Mouse (Mus musculus): ENCODE results near the gene Faap24. TPM values are rescaled to one million over a fixed set of nuclear protein-coding genes. Genes with fewer than 3 reads are reported as not detected.

The Faap24 gene
- polyA plus RNA-seq, 3 experiments from 2014 or later: 32.3 to 41.3 (median 34.6) TPM

GRCm38 (mm10) chr7:35365161-35365910, 31.3 kb downstream of the Faap24 start:
- no peak for ATAC-seq

DNA sequence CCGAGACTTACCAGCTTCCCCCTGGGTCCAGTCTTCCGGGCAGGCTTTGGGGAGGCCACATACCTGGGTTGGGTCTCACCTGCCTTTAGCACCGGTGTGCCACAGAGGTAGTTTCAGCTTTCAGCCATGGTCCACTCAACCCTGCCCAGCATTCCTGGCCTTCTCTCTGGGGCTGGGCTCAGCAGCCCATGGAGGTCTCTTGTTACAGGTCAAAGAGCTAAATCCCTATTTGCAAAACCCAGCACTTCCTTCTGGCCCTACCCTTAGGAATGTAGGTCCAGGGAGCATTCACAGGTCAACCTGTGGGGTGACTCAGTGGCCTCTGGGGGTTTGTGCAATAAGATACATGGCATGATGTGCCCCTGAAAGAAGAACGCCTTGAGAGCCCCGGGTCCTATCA, 33.8 kb downstream of the Faap24 start:
- ATAC-seq: no peak

DNA sequence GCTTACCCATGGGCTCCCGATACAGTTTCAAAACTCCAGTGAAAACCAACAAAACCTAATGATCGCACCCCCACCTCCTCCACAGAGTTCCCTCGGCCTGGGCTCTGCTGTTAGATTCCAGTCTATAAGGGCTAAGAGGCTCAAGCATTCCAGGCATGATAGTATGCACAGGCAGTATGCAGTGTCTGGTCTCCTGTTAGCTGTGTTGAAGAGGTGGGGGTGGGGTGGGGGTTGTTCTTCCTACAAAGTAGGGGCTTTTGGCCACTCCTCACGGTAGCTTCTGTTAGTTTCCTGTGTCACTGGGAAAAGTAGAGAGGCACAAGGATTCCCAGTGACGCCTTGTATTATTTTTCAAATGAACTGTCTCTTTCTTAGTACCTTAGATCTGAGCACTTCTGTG, 34.4 kb downstream of the Faap24 start:
- no peak for ATAC-seq

- no peak for ATAC-seq
These were observed 39.0 kb downstream of the Faap24 start for GRCm38 (mm10) chr7:35357621-35358020.

GRCm38 (mm10) chr7:35355303-35355872, 41.2 kb downstream of the Faap24 start:
- ATAC-seq: no peak

- no peak for ATAC-seq
These were observed 43.3 kb downstream of the Faap24 start for GRCm38 (mm10) chr7:35353306-35353705.

- ATAC-seq: no peak
These were observed 45.5 kb downstream of the Faap24 start for GRCm38 (mm10) chr7:35351155-35351554.

DNA sequence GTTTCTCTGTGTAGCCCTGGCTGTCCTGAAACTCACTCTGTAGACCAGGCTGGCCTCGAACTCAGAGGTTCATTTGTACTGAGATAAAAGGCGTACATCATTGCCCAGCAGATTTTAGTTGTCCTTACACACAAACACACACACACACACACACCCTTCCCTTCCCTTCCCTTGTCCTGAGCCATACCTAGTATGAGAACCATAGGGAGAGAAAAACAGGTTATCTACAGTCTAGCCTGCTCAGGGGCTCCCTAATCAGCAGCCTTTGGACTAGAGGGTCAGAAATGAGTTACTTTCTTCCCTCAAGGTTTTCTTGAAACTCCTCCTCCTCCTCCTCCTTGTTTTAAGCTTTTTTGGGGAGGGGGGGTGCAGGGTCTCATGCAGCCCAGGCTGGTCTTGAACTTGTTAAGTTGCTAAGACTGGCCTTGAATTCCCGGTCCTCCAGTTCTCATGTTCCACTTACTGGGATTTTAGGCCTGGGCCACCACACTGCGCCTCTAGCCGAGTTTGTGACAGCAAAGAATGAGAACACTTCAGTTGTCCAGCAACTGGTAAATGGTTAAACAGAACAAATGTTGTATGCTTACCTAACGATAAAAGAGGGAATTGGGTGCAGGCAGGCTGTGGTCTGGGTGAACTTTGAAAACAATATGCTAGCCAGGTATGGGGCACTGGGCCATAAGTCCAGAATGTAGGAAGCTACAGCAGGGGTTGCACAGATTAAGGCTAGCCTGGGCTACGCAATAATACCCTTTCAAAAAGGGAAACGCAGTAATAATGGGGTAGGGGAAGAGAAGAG, 46.6 kb downstream of the Faap24 start:
- ATAC-seq: no peak

- no peak for ATAC-seq
These were observed 47.6 kb downstream of the Faap24 start for GRCm38 (mm10) chr7:35349022-35349421.

DNA sequence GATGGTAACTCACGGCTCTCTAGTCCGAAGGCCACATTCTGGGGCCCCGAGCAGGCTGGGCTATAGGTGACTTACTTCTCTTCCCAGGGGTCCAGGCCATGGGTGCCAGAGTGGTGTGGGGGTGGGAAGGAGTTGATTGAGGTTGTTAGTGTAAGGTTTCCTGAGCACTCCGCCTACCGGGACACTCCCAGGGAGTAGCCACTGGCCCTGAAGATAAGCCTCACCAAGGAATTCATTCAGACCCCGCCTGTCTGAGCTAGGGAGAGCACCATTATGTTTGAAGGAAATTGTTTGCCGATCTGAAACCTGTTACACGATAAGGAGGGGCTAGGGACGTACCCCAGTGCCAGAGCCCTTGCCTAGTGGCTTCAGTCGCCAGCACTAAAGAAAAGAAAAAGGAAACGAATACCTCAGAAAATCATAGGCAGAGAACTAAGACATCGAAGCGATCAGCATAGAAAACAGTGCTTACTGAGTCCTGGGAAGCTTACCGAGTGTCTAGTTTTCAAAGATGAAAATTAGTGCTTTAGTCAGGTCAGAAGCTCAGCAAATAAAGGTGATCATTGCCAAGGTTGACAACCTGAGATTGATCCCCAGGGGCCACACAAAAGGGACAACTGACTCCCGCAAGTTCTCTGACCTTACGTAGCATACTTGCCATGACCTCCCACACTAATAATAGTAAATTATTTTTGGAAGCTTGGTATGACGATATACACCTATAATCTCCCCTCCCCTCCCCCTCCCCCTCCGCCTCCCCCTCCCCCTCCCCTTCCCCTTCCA, 48.5 kb downstream of the Faap24 start:
- no peak for ATAC-seq

DNA sequence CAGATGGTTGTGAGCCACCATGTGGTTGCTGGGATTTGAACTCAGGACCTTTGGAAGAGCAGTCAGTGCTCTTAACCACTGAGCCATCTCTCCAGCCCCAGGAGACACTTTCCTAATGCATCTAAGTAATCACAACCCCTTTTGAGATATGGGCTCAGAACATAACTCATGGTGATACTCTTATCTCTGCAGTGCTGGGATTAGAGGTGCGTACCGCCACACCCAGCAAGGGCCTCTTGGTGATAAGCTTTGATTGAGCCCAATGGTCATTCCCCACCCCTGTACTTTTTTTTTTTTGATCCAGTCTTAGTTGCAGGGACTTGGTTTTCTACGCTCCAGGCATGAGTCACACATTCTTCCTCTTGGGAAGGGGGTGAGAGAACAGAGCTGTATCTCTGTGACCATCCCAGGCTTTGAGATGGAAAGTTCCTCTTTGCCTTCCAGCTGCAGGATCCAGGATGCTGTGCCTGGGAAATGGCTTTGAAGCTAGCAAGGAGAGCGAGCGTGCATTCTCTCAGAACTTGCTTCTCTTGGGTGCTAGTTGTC, 51.8 kb downstream of the Faap24 start:
- no peak for ATAC-seq

DNA sequence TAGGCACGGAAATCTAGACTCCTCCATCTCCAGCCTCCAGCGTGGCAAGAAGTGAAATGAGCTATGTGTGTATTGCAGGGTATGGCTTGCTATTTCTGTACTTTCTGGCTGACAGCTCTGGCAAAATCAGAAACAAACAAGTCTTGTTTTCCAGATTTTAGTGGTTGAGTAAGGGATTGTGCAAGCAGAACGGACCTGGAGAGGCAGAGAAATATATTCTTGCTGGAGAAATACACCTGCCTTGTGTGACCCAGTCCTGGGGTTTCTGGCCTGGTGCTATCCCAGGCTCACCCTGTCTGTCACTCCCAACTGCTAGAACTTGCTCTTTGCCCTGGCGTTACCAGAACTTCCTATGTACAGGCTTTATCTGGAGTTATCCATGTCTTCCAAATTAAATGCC, 54.1 kb downstream of the Faap24 start:
- ATAC-seq: no peak

Other genes starting within 250 kb of the Faap24 start
- gene Slc7a10, start 210.5 kb downstream of the Faap24 start, polyA plus RNA-seq (2017; shearing (Covaris generic)): 1 to 10 TPM; 1.5 to 7.3 (median 6.3) TPM
- 1 to 10 TPM in 2 of 3 experiments, not detected in 1; 1.2 to 4.8 TPM for gene Lrp3, start 181.3 kb downstream of the Faap24 start, polyA plus RNA-seq (2017; shearing (Covaris generic))
- 10 to 100 TPM; 13.3 to 22.7 (median 21.2) TPM for gene Gpatch1, start 78.4 kb downstream of the Faap24 start, polyA plus RNA-seq (2017; shearing (Covaris generic))
- gene Rhpn2, start 62.7 kb downstream of the Faap24 start, polyA plus RNA-seq (2017; shearing (Covaris generic)): under 1 TPM; 0.26 to 0.51 (median 0.47) TPM
- gene Cep89, start 199 bp upstream of the Faap24 start, polyA plus RNA-seq (2017; shearing (Covaris generic)): 10 to 100 TPM; 10.6 to 22.9 (median 17.3) TPM
- not detected for gene Slc7a9, start 52.0 kb upstream of the Faap24 start, polyA plus RNA-seq (2017; shearing (Covaris generic))
- not detected for gene Tdrd12, start 140.9 kb upstream of the Faap24 start, polyA plus RNA-seq (2017; shearing (Covaris generic))
- 10 to 100 TPM; 48.7 to 54.7 (median 50.4) TPM for gene Nudt19, start 159.5 kb upstream of the Faap24 start, polyA plus RNA-seq (2017; shearing (Covaris generic))
- not detected for gene Rgs9bp, start 188.7 kb upstream of the Faap24 start, polyA plus RNA-seq (2017; shearing (Covaris generic))
- gene Ankrd27, start 189.4 kb upstream of the Faap24 start, polyA plus RNA-seq (2017; shearing (Covaris generic)): 10 to 100 TPM; 44.9 to 51.8 (median 50.5) TPM